Mouse (Mus musculus) bone marrow macrophage, adult 2 months (primary cell): ENCODE measurements at regions not wholly inside any gene's neighbourhood (a gene's known extent, or its start where the extent isn't known, plus 50 kb on each side); places are given as distances from the start of the nearest gene placed in this dataset.

Experiments
- CTCF ChIP-seq: IDR thresholded peaks from 2 replicates; pipeline ENCODE4 v1.5.1; 2012; ENCODE audit warnings: low read depth, mild to moderate bottlenecking, low read length, moderate library complexity
- POLR2A ChIP-seq: IDR thresholded peaks from 2 replicates; pipeline ENCODE4 v1.6.1; 2012; ENCODE audit warnings: mild to moderate bottlenecking, low read depth, low read length, borderline replicate concordance

DNA sequence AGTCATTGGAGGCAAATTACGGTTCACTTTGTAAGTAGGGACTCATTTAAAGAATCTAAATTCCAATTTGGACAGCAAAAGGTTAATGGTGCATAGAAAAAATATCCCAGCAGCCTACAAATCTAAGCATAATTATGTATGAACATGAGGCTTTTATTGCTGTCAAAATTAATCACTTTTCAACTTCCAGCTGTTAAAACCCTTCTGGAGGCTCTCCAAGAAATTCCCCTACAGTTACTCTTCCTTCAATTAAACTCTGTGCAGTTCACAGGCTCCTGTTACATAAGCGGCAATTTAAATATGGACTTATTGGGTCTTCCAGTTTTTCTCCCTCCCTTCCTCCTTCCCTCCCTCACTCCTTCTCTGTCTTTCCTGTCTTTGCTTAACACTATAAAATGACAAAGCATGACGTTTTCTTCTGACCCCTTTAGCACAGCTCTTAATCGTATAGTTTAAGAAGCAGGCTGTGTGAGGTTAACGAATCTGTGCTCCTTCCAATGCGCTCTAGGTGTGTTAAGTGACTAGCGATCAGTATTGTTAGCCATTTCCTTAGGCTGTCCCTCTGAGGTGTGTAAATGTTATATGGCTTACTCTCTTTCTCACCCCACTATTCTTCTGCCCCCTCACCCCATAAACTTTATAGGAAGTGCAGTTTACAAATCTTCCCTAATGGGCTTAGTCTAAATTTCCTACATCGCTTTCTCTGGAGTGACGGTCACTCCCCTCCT is 247.0 kb downstream of the Enc1 start:
- TF ChIP-seq CTCF: no peak
- no peak for TF ChIP-seq POLR2A
